In genomic region chr17:46855328-46856106, GRCm38 (mm10) we compare ENCODE assay signal across 8 mouse cellular contexts. TPM values are rescaled to one million over a fixed set of nuclear protein-coding genes. Genes with fewer than 3 reads are reported as not detected.
DNase-seq lines count a peak whose midpoint lies in the region; ATAC-seq and TF ChIP-seq lines count a peak whose summit lies in the region.

No protein-coding gene starts in this region.

- peak; percentile 23 for DNase-seq in lung, embryonic 14.5 days
- DNase-seq in lung, adult 18-20 months, result no peak
- DNase-seq in cerebellum, postnatal 10 days, result peak; percentile 44
- peak; percentile 36 for DNase-seq in hindbrain, embryonic 11.5 days (ENCODE audit: low spot score)
- peak; percentile 37 for DNase-seq in liver, postnatal 0 days
- peak; percentile 17 to 39 for DNase-seq in thymus, postnatal 36 days
- no peak for DNase-seq in gastrocnemius, postnatal 10 days
- no peak for DNase-seq in right cerebral cortex, postnatal 14 days

- H3K9me3 ChIP-seq in lung, embryonic 14.5 days (ENCODE audit: low read depth, low read length), result no peaks in the 10 kb centered on the region
- H3K9me3 ChIP-seq in hindbrain, embryonic 11.5 days (ENCODE audit: control insufficient read depth, low read length), result no peaks in the 10 kb centered on the region
- H3K9me3 ChIP-seq in liver, postnatal 0 days (ENCODE audit: low read length), result no peaks in the 10 kb centered on the region

- H3K9ac ChIP-seq in lung, embryonic 14.5 days, result peak overlapping the region; percentile 100
- peak overlapping the region; percentile 100 for H3K9ac ChIP-seq in hindbrain, embryonic 11.5 days (ENCODE audit: low read depth, low read length)
- H3K9ac ChIP-seq in liver, postnatal 0 days (replicated peaks), result peak overlapping the region; percentile 100

- peak overlapping the region; percentile 100 for H3K27ac ChIP-seq in lung, embryonic 14.5 days (ENCODE audit: low read depth)
- H3K27ac ChIP-seq in hindbrain, embryonic 11.5 days (ENCODE audit: low read depth, low read length), result peak overlapping the region; percentile 60
- H3K27ac ChIP-seq in liver, postnatal 0 days (ENCODE audit: low read depth), result peak overlapping the region; percentile 100

- TF ChIP-seq CTCF in lung, embryonic 14.5 days (IDR thresholded peaks at IDR 0.05; ENCODE audit: low read depth), result no peak
- no peak for TF ChIP-seq CTCF in liver, postnatal 0 days (IDR thresholded peaks at IDR 0.05; ENCODE audit: low read depth)

- peak overlapping the region; percentile 80 for H3K4me2 ChIP-seq in lung, embryonic 14.5 days
- H3K4me2 ChIP-seq in hindbrain, embryonic 11.5 days (replicated peaks; ENCODE audit: low read depth, low read length), result peak overlapping the region; percentile 63
- H3K4me2 ChIP-seq in liver, postnatal 0 days (ENCODE audit: low read depth, low read length), result peak overlapping the region; percentile 84

- WGBS in lung, embryonic 14.5 days, result 46% methylated on average over 15 of the region's 15 CpGs
- WGBS in hindbrain, embryonic 11.5 days, result 72% methylated on average over 15 of the region's 15 CpGs
- WGBS in liver, postnatal 0 days (ENCODE audit: insufficient replicate concordance), result 58% methylated on average over 15 of the region's 15 CpGs

- H3K27me3 ChIP-seq in lung, embryonic 14.5 days (ENCODE audit: insufficient read depth, low read length), result no peaks in the 10 kb centered on the region
- H3K27me3 ChIP-seq in hindbrain, embryonic 11.5 days (ENCODE audit: control insufficient read depth, insufficient read depth, low read length), result no peaks in the 10 kb centered on the region
- no peaks in the 10 kb centered on the region for H3K27me3 ChIP-seq in liver, postnatal 0 days (ENCODE audit: insufficient read depth, low read length)

- H3K36me3 ChIP-seq in lung, embryonic 14.5 days (ENCODE audit: insufficient read depth), result 0 out of 2 replicates have a peak, but pooled peaks cover 7% of the 10 kb centered on the region
- H3K36me3 ChIP-seq in hindbrain, embryonic 11.5 days (ENCODE audit: control insufficient read depth, insufficient read depth, low read length), result no peaks in the 10 kb centered on the region
- H3K36me3 ChIP-seq in liver, postnatal 0 days (replicated peaks; ENCODE audit: insufficient read depth, low read length), result no peaks in the 10 kb centered on the region

- peaks cover 17% of the 10 kb centered on the region for H3K4me1 ChIP-seq in lung, embryonic 14.5 days (ENCODE audit: insufficient read depth)
- H3K4me1 ChIP-seq in hindbrain, embryonic 11.5 days (replicated peaks; ENCODE audit: control insufficient read depth, insufficient read depth, low read length), result no peaks in the 10 kb centered on the region; the same call in 1 of the 2 replicates
- peaks cover 29% of the 10 kb centered on the region for H3K4me1 ChIP-seq in liver, postnatal 0 days (ENCODE audit: insufficient read depth)

- no peak for ATAC-seq in lung, embryonic 14.5 days (ENCODE audit: insufficient read depth)
- ATAC-seq in hindbrain, embryonic 11.5 days (ENCODE audit: low FRiP score), result no peak
- no peak for ATAC-seq in liver, postnatal 0 days

- peak overlapping the region; percentile 95 for H3K4me3 ChIP-seq in lung, embryonic 14.5 days (ENCODE audit: low read depth, low read length)
- H3K4me3 ChIP-seq in hindbrain, embryonic 11.5 days (ENCODE audit: low read depth, low read length), result peak overlapping the region; percentile 93
- peak overlapping the region; percentile 91 for H3K4me3 ChIP-seq in liver, postnatal 0 days (ENCODE audit: low read depth, low read length)

- TF ChIP-seq EP300 in liver, postnatal 0 days (IDR thresholded peaks at IDR 0.05; ENCODE audit: low read depth), result no peak

RNA-seq across cellular contexts. Expression of gene Bicral, which starts 2.8 kb away (rescaled TPM):
- polyA plus RNA-seq in lung, embryonic 14.5 days (2014; fragmentation: Nextera tagmentation; extraction: Ambion mirVana), result 4.7 and 6.5 TPM in 2 replicates
- polyA plus RNA-seq in hindbrain, embryonic 11.5 days (2014; fragmentation: Nextera tagmentation; extraction: Ambion mirVana), result 5.5 and 7.1 TPM in 2 replicates
- 1.8 and 1.9 TPM in 2 replicates for polyA plus RNA-seq in liver, postnatal 0 days (2015; fragmentation: Nextera tagmentation; extraction: Ambion mirVana)
- total RNA-seq in gastrocnemius, postnatal 10 days (2021), result 10 to 100 TPM in 1 of 2 experiments, 1 to 10 TPM in 1; 8.7 to 15.1 TPM

RNA-seq across cellular contexts. Expression of gene Tbcc, which starts 35.0 kb away (rescaled TPM):
- polyA plus RNA-seq in lung, embryonic 14.5 days (2014; fragmentation: Nextera tagmentation; extraction: Ambion mirVana), result 58.5 and 61.2 TPM in 2 replicates
- polyA plus RNA-seq in hindbrain, embryonic 11.5 days (2014; fragmentation: Nextera tagmentation; extraction: Ambion mirVana), result 74.1 and 84.3 TPM in 2 replicates
- polyA plus RNA-seq in liver, postnatal 0 days (2015; fragmentation: Nextera tagmentation; extraction: Ambion mirVana), result 24.1 and 30.1 TPM in 2 replicates
- total RNA-seq in gastrocnemius, postnatal 10 days (2021), result 10 to 100 TPM; 15.4 to 17.7 TPM

RNA-seq across cellular contexts. Expression of gene Prph2, which starts 54.7 kb away (rescaled TPM):
- not detected in 2 replicates for polyA plus RNA-seq in lung, embryonic 14.5 days (2014; fragmentation: Nextera tagmentation; extraction: Ambion mirVana)
- not detected in 2 replicates for polyA plus RNA-seq in hindbrain, embryonic 11.5 days (2014; fragmentation: Nextera tagmentation; extraction: Ambion mirVana)
- polyA plus RNA-seq in liver, postnatal 0 days (2015; fragmentation: Nextera tagmentation; extraction: Ambion mirVana), result not detected in 2 replicates
- total RNA-seq in gastrocnemius, postnatal 10 days (2021), result not detected

Comparison
In these comparisons a context has a peak if more than half of its experiments do, and no peak if none do; other contexts are left out.
1. DNase-seq: peak in lung, embryonic 14.5 days (single experiment), cerebellum, postnatal 10 days (2 of 2), hindbrain, embryonic 11.5 days (single experiment), liver, postnatal 0 days (single experiment) and thymus, postnatal 36 days (2 of 2); none in lung, adult 18-20 months (0 of 2), gastrocnemius, postnatal 10 days (single experiment) and right cerebral cortex, postnatal 14 days (single experiment).
2. Peak in every context shown above with its lines, with median percentiles within 50 percentile points of each other: H3K27ac ChIP-seq, H3K4me2 ChIP-seq, H3K4me3 ChIP-seq and H3K9ac ChIP-seq.